Mouse (Mus musculus) limb, embryonic 13.5 days (tissue): ENCODE results near the gene Nsun2. TPM values are rescaled to one million over a fixed set of nuclear protein-coding genes. Genes with fewer than 3 reads are reported as not detected.
"Not testable (repeated sequence)": the region's sequence is repeated elsewhere in the genome, so short reads cannot be mapped to it uniquely, and the experiment has no call there.

Source experiments
- ATAC-seq: fragments of 200-750 bp; cut with Nextera tagmentation; 2 replicates; pipeline ENCODE4 v1.8.0; 2017; ENCODE audit warnings: low read depth, moderate number of reproducible peaks, moderate TSS enrichment; ENCODE audit not compliant: low FRiP score
- H3K27ac ChIP-seq: fragments of 300-500 bp; sonication (generic); 2 replicates; pipeline ENCODE4 v1.5.1; 2015; ENCODE audit warnings: inconsistent platforms, mild to moderate bottlenecking, moderate library complexity
- H3K27me3 ChIP-seq: fragments of 300-500 bp; sonication (generic); 2 replicates; pipeline ENCODE4 v1.6.1; 2015; ENCODE audit warnings: mild to moderate bottlenecking, inconsistent platforms
- H3K36me3 ChIP-seq: fragments of 300-500 bp; sonication (generic); 2 replicates; pipeline ENCODE4 v1.6.1; 2015; ENCODE audit warnings: inconsistent platforms, mild to moderate bottlenecking, moderate library complexity
- H3K4me1 ChIP-seq: fragments of 300-500 bp; sonication (generic); 2 replicates; pipeline ENCODE4 v1.6.1; 2015; ENCODE audit warnings: inconsistent platforms
- H3K4me2 ChIP-seq: fragments of 300-500 bp; sonication (generic); replicated peaks from 2 replicates; pipeline ENCODE4 v1.6.1; 2015; ENCODE audit warnings: inconsistent platforms, mild to moderate bottlenecking, moderate library complexity
- H3K4me3 ChIP-seq: fragments of 300-500 bp; sonication (generic); 2 replicates; pipeline ENCODE4 v1.5.1; 2015; ENCODE audit warnings: moderate library complexity, mild to moderate bottlenecking, inconsistent platforms
- H3K9ac ChIP-seq: fragments of 300-500 bp; sonication (generic); 2 replicates; pipeline ENCODE4 v1.6.1; 2015; ENCODE audit warnings: mild to moderate bottlenecking, inconsistent platforms
- H3K9me3 ChIP-seq: fragments of 300-500 bp; sonication (generic); 2 replicates; pipeline ENCODE4 v1.6.1; 2016; ENCODE audit warnings: inconsistent platforms
- WGBS: fragments of 180-500 bp; shearing (Covaris S2); methylation state at CpG from one replicate; pipeline ENCODE4 v1.1.7; 2015; 5-methylcytosine and 5-hydroxymethylcytosine counted together
- polyA plus RNA-seq: library from polyadenylated mRNA; unstranded; fragments of >200 nt; fragmentation: Nextera tagmentation; extraction: Ambion mirVana; gene quantifications from 2 replicates; pipeline ENCODE4 v1.2.1, GENCODE M21; 2015

Gene Nsun2
- polyA plus RNA-seq, 1 experiment from 2014 or later = 125 TPM

DNA sequence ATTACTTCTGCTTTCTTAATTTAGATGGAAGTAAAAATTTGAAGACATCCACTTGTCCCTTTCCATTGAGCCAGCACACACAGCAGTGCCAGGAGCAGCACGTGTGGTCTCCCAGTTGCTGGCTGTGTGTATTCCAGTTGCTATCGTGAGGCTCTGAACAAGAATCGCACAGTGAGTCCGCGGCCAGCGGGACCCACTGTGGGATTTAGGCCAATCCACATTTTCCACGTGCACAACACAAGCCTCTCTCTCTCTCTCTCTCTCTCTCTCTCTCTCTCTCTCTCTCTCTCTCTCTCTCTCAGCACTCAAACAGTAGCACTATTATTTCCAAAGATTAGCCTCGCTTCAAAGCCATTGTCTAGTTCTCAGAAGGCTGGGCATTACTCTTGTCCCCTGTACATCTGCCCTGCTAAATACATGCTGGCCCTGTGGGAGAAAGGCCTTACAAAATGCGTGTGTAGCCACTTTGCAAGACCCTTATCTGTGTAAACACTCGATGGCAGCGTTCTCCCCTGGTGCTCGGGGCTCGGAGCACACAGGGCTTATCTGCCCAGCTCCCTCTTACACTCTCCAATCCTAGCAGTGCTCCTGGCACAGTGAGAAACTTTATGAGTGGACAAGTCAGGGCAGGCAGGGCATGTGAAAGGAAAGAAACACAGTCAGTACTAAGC, 25.9 kb downstream of the Nsun2 start:
- H3K9ac ChIP-seq = no peak overlapping the region
- no peak for ATAC-seq
- no peaks in the 10 kb centered on the region for H3K4me1 ChIP-seq
- H3K27ac ChIP-seq = no peak overlapping the region
- H3K36me3 ChIP-seq = no peaks in the 10 kb centered on the region
- no peak overlapping the region for H3K4me2 ChIP-seq
- H3K27me3 ChIP-seq = no peaks in the 10 kb centered on the region
- WGBS = 73% methylated on average over 13 of the region's 13 CpGs
- no peaks in the 10 kb centered on the region for H3K9me3 ChIP-seq
- H3K4me3 ChIP-seq = no peak overlapping the region

DNA sequence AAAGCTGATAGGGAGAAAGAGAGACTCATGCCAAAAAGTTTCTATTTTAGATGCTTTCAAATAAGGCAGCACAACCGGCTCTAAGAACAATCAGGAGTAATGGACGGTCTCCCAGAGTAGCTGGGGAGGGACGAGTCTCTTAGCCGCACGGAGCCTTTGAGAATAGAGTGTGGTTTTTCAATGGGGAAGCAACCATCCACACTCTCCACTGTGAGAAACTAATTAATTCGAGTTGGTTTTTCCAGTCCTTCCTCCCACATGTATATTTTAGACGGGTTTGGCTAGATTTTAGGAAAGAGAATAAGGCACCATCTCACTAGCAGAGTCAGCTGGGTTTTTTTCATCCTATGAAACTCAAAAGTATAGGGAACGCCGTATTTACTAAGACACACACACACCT, 28.5 kb downstream of the Nsun2 start:
- H3K4me1 ChIP-seq = no peaks in the 10 kb centered on the region
- H3K4me3 ChIP-seq = no peak overlapping the region
- no peaks in the 10 kb centered on the region for H3K9me3 ChIP-seq
- ATAC-seq = no peak
- no peak overlapping the region for H3K9ac ChIP-seq
- H3K36me3 ChIP-seq = no peaks in the 10 kb centered on the region
- H3K27me3 ChIP-seq = no peaks in the 10 kb centered on the region
- no peak overlapping the region for H3K27ac ChIP-seq
- 84% methylated on average over 9 of the region's 9 CpGs for WGBS
- no peak overlapping the region for H3K4me2 ChIP-seq

DNA sequence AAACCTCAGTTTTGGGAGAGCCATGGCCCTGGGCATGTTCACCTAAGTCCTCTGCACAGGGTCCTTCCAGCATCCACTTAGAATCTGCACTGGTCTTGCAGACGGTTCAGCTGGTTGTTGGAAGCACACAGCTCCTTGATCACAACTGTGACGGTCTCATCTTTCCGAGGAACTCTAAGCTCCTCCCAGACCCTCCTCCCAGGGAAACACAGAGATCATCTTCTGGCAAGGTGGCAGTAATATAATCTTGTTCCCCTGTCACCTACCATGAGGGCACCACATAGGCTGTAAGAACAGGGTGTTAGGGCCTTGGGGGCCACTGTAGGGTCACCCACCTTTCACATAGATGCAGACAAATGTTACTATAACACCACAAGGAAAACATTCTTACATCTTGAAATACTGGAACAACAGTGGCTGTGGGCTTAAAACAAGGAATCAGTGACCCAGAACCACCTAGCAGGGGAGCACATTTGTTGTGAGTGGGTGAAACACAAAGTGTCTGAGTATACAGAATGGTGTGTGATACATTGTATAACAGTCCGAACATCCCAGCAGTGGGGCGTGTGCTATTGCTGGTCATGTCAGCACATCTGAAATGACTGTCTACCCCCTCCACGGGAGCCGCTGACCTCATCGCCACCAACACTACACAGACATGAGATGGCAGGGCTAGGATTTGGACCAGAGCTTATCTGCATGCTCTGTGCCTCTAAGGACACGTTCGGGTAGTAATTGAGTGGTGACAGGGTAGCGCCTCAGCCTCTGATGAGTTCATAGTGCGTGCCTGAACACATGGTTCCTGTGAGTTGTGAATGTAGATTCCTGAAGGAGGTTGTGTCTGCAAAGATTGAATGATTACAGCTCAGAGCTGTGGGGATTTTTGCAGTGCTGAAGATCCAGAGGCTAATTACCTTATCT, 29.4 kb downstream of the Nsun2 start:
- no peak for ATAC-seq
- H3K27me3 ChIP-seq = no peaks in the 10 kb centered on the region
- no peaks in the 10 kb centered on the region for H3K9me3 ChIP-seq
- no peak overlapping the region for H3K27ac ChIP-seq
- H3K4me2 ChIP-seq = no peak overlapping the region
- WGBS = 73% methylated on average over 12 of the region's 12 CpGs
- no peak overlapping the region for H3K9ac ChIP-seq
- H3K4me1 ChIP-seq = no peaks in the 10 kb centered on the region
- no peak overlapping the region for H3K4me3 ChIP-seq
- no peaks in the 10 kb centered on the region for H3K36me3 ChIP-seq

DNA sequence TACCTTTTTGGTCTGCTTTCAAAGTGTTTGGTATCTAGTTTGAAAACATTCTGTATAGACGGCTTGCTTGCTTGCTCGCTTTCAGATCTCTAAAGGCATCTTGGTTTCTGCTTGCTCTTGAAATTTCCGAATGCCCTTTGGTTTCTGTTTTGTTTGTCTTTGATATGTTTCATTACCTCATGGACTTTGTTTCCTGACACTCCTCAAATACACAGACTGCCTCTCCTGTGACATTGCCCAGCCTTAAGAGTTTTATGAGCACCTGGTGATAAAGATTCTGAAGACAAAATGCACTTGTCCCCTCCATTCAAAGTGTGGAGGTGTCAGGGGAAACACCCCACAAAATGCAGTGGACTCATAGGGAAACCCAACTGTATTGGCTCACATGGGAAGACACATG, 30.4 kb downstream of the Nsun2 start:
- no peaks in the 10 kb centered on the region for H3K4me1 ChIP-seq
- no peak for ATAC-seq
- no peak overlapping the region for H3K4me2 ChIP-seq
- no peak overlapping the region for H3K27ac ChIP-seq
- H3K27me3 ChIP-seq = no peaks in the 10 kb centered on the region
- no peaks in the 10 kb centered on the region for H3K9me3 ChIP-seq
- WGBS = 63% methylated on average over 3 of the region's 3 CpGs
- no peak overlapping the region for H3K4me3 ChIP-seq
- H3K9ac ChIP-seq = no peak overlapping the region
- no peaks in the 10 kb centered on the region for H3K36me3 ChIP-seq

DNA sequence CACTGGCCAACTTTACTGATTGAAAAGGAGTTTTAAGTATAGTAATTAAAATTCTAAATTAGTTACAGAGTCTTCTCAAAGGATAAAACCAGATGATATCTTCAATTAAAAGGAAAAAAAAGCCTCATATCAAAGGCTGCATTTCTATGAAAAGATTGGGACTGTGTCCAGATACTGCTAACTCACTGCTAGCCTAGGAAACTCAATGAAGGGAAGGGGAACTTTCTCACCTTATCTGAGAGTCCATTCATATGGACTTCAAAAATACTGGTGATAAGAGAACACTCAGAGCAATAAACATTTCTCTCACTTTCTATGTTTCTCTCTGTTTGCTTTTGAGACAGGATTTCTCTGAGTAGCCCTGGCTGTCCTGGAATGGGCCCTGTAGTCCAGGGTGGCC, 31.0 kb downstream of the Nsun2 start:
- Histone ChIP-seq H3K27ac (no peak overlapping the region), H3K9ac (no peak overlapping the region), H3K9me3 (no peaks in the 10 kb centered on the region), H3K4me3 (no peak overlapping the region), H3K27me3 (no peaks in the 10 kb centered on the region), H3K4me1 (no peaks in the 10 kb centered on the region), H3K36me3 (no peaks in the 10 kb centered on the region), H3K4me2 (no peak overlapping the region)
- no peak for ATAC-seq

DNA sequence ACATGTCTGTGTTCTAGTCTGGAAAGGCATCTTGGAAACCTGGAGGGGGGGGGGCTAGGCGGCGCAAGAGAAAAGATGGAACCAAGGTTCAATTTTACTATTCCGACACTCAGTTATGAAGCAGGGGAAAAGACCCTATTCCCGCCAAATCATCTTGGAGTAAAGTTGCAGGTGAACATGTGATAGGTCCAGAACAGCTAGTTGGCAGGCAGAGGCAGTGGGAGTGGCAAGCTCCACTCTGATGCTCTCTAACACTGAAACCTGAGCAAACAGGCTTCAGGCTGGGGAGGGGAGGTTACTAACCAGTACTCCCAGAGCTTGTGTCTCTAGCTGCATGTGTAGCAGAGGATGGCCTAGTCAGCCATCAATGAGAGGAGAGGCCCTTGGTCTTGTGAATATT, 31.9 kb downstream of the Nsun2 start:
- WGBS = 90% methylated on average over 4 of the region's 4 CpGs
- not testable (repeated sequence) for H3K27ac ChIP-seq

DNA sequence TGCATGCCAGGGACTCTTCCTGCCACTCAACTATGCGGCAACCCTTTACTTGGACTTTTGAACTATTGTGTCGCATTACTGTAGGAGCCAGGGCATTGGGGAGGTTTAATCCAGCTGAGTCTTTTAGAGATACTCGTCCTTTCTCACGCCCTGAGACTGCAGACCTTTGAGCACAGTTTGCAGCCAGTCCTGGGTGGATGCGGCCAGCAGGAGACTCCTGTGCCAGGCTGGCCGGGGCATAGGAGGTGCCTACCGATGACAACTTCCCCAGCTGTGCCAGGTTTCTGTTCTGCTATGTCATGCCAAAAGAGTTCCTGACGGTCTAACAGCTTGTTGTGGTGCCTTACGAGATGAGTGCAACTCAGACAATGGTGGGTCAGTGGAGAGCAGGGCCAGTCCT, 35.7 kb downstream of the Nsun2 start:
- H3K27me3 ChIP-seq = no peaks in the 10 kb centered on the region
- H3K27ac ChIP-seq = no peak overlapping the region
- H3K9ac ChIP-seq = no peak overlapping the region
- H3K4me1 ChIP-seq = no peaks in the 10 kb centered on the region
- 84% methylated on average over 9 of the region's 9 CpGs for WGBS
- H3K4me3 ChIP-seq = no peak overlapping the region
- ATAC-seq = no peak
- no peak overlapping the region for H3K4me2 ChIP-seq
- no peaks in the 10 kb centered on the region for H3K36me3 ChIP-seq
- H3K9me3 ChIP-seq = no peaks in the 10 kb centered on the region

More for the DNA sequence above, 31.9 kb downstream of the Nsun2 start:
- not testable (repeated sequence) for H3K4me2 ChIP-seq, H3K36me3 ChIP-seq, H3K4me1 ChIP-seq, H3K27me3 ChIP-seq, H3K9me3 ChIP-seq, H3K9ac ChIP-seq, ATAC-seq, H3K4me3 ChIP-seq

DNA sequence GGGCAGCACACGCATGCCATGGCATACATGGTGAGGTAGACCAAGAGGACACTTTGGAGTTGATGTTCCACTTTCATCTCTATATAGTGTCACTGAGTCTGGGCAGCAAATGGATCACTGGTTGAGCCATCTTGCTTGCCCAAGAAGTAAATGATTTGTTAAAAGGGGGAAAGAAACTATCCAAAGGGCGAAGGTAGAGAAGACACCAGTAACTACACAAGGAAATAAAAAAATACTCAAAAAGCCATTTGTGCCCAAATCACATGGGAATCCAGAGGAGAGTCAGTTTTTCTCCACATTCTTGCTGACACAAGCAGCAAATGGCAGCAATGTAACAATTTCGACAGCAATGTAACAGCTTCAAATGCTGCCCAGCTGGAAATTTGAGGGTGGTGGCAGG, 39.0 kb downstream of the Nsun2 start:
- no peak for ATAC-seq
- H3K27ac ChIP-seq = no peak overlapping the region
- H3K4me2 ChIP-seq = no peak overlapping the region
- no peaks in the 10 kb centered on the region for H3K4me1 ChIP-seq
- no peak overlapping the region for H3K9ac ChIP-seq
- H3K9me3 ChIP-seq = no peaks in the 10 kb centered on the region
- H3K36me3 ChIP-seq = no peaks in the 10 kb centered on the region
- no peaks in the 10 kb centered on the region for H3K27me3 ChIP-seq
- WGBS = 91% methylated on average over 3 of the region's 3 CpGs
- H3K4me3 ChIP-seq = no peak overlapping the region

DNA sequence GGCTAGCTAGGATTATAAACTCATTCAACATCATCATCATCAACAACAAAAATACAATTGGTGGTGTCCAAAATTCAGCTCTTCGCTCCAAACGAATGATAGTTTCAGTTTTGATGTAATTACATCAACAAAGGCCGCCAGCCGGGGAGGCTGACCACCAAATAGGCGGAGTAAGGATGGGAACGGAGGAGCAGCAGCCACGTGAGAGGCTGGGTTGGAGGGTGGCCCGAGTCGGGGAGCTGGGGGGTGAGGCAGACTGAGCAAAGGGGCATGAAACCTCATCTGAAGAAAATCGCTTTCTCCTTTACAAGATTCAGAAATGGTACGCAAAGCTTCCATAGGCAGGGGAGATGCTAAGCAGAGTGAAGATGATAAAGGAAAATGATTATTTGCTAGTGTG, 43.1 kb downstream of the Nsun2 start:
- no peaks in the 10 kb centered on the region for H3K36me3 ChIP-seq
- no peak overlapping the region for H3K9ac ChIP-seq
- H3K27me3 ChIP-seq = no peaks in the 10 kb centered on the region
- H3K27ac ChIP-seq = no peak overlapping the region
- H3K4me3 ChIP-seq = no peak overlapping the region
- 64% methylated on average over 11 of the region's 11 CpGs for WGBS
- no peaks in the 10 kb centered on the region for H3K4me1 ChIP-seq
- ATAC-seq = no peak
- H3K9me3 ChIP-seq = no peaks in the 10 kb centered on the region
- H3K4me2 ChIP-seq = no peak overlapping the region

DNA sequence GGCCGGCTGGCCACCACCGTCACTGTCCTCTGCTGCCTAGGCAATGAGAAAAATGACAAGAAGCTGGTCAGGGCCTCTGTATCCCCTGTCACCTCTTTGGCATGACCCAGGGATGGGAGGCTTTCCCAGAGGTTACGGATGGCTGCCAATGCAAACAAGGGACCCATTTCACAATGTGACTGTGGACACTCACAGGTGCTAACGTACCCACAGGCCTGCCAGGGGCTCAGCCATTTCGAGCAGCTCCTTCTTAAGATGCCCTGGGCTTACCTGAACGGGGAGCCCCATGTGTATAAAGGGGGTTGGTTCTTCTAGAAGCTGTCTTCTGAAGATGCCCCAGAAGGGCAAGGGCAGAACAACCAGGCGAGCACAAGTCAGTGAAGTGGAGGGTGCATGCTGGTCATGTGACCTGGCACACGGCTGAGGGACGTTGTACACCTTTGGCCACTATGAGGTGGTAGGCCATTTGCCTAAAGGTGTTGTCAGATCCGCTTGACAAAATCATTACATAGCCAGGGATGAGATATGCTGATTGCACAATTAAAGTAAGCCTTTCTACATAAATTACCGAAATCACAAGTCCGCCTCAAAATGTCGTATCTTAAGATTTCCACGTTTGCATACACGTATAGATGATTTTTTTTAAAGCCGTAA, 43.8 kb downstream of the Nsun2 start:
- no peaks in the 10 kb centered on the region for H3K9me3 ChIP-seq
- H3K4me2 ChIP-seq = no peak overlapping the region
- H3K4me1 ChIP-seq = no peaks in the 10 kb centered on the region
- ATAC-seq = no peak
- WGBS = 90% methylated on average over 16 of the region's 16 CpGs
- H3K4me3 ChIP-seq = no peak overlapping the region
- H3K36me3 ChIP-seq = no peaks in the 10 kb centered on the region
- no peak overlapping the region for H3K9ac ChIP-seq
- H3K27me3 ChIP-seq = no peaks in the 10 kb centered on the region
- H3K27ac ChIP-seq = no peak overlapping the region

DNA sequence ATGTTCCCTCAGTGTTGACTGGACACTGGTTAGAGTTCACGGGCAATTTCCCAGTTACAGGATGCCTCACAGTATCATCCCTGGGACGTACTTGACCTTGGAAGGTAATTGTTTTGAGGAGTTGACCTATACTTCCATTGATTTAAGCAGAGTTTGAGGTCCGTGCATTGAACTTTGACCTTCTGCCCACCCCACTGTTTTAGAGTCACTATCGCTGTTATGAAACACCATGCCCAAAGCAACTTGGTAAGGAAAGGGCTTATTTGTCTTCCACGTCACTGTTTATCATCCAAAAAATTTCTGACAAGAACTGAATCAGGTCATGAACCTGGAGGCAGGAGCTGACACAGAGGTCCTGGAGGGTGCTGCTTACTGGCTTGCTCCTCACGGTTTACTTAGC, 48.9 kb downstream of the Nsun2 start:
- WGBS = 88% methylated on average over 6 of the region's 6 CpGs
- Histone ChIP-seq H3K27me3 (no peaks in the 10 kb centered on the region), H3K4me2 (no peak overlapping the region), H3K9me3 (no peaks in the 10 kb centered on the region), H3K4me3 (no peak overlapping the region), H3K9ac (no peak overlapping the region), H3K36me3 (no peaks in the 10 kb centered on the region), H3K4me1 (no peaks in the 10 kb centered on the region), H3K27ac (no peak overlapping the region)
- no peak for ATAC-seq

DNA sequence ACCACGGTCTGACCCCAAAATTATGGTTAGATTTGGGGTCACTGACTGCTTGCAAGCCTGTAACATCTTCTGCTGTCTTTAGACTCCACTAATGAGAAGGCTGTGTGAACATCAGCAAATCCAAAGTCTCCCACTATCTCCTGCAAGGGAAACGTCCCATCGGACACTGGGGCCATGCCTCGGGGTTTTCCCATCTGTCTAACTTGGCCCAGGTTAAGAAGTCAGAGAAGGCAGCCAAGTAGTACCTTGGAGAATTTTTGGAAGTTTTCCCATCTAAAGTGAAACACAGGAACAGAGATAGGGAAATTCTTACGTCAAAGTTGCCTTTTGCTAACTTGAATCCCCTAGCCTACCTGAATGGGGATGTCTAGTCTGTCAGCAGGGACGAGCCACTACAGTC, 50.0 kb downstream of the Nsun2 start:
- Histone ChIP-seq H3K4me1 (no peaks in the 10 kb centered on the region), H3K9ac (no peak overlapping the region), H3K27me3 (no peaks in the 10 kb centered on the region), H3K4me3 (no peak overlapping the region), H3K36me3 (no peaks in the 10 kb centered on the region), H3K4me2 (no peak overlapping the region), H3K27ac (no peak overlapping the region), H3K9me3 (no peaks in the 10 kb centered on the region)
- 93% methylated on average over 6 of the region's 6 CpGs for WGBS
- no peak for ATAC-seq
